Mouse (Mus musculus) midbrain, embryonic 12.5 days (tissue): ENCODE data around the gene Ccdc155. TPM values are rescaled to one million over a fixed set of nuclear protein-coding genes. Genes with fewer than 3 reads are reported as not detected.

Experiments
- ATAC-seq: fragments of 200-750 bp; cut with Nextera tagmentation; 2 replicates; pipeline ENCODE4 v1.8.0; 2017; ENCODE audit warnings: low read depth, moderate TSS enrichment, moderate library complexity; ENCODE audit not compliant: low FRiP score
- H3K27ac ChIP-seq: fragments of 300-500 bp; sonication (generic); replicated peaks from 2 replicates; pipeline ENCODE4 v1.5.1; 2016; ENCODE audit warnings: mild to moderate bottlenecking
- H3K27me3 ChIP-seq: fragments of 300-500 bp; sonication (generic); 2 replicates; pipeline ENCODE4 v1.6.1; 2016; ENCODE audit warnings: mild to moderate bottlenecking
- H3K36me3 ChIP-seq: fragments of 300-500 bp; sonication (generic); 2 replicates; pipeline ENCODE4 v1.6.1; 2016
- H3K4me1 ChIP-seq: fragments of 300-500 bp; sonication (generic); 2 replicates; pipeline ENCODE4 v1.6.1; 2016
- H3K4me2 ChIP-seq: fragments of 300-500 bp; sonication (generic); replicated peaks from 2 replicates; pipeline ENCODE4 v1.6.1; 2016; ENCODE audit warnings: mild to moderate bottlenecking, moderate library complexity
- H3K4me3 ChIP-seq: fragments of 300-500 bp; sonication (generic); 2 replicates; pipeline ENCODE4 v1.5.1; 2016; ENCODE audit warnings: mild to moderate bottlenecking
- H3K9ac ChIP-seq: fragments of 300-500 bp; sonication (generic); replicated peaks from 2 replicates; pipeline ENCODE4 v1.6.1; 2016; ENCODE audit warnings: mild to moderate bottlenecking, moderate library complexity
- H3K9me3 ChIP-seq: fragments of 300-500 bp; sonication (generic); 2 replicates; pipeline ENCODE4 v1.6.1; 2016; ENCODE audit warnings: mild to moderate bottlenecking
- WGBS: fragments of 180-500 bp; shearing (Covaris S2); methylation state at CpG from one replicate; pipeline ENCODE4 v1.1.7; 2016; 5-methylcytosine and 5-hydroxymethylcytosine counted together
- polyA plus RNA-seq: library from polyadenylated mRNA; unstranded; fragments of >200 nt; fragmentation: Nextera tagmentation; extraction: Ambion mirVana; gene quantifications from 2 replicates; pipeline ENCODE4 v1.2.1, GENCODE M21; 2016

Gene Ccdc155
- polyA plus RNA-seq, 1 experiment from 2014 or later = 0.63 TPM

- H3K27me3 ChIP-seq = no peaks in the 10 kb centered on the region
- peaks cover 24% of the 10 kb centered on the region for H3K36me3 ChIP-seq
- H3K4me2 ChIP-seq = no peak overlapping the region
- ATAC-seq = no peak
- 65% methylated on average over 4 of the region's 4 CpGs for WGBS
- peaks cover 14% of the 10 kb centered on the region for H3K4me1 ChIP-seq
- no peak overlapping the region for H3K27ac ChIP-seq
- H3K4me3 ChIP-seq = no peak overlapping the region
- 0 out of 2 replicates have a peak overlapping the region, but pooled peaks have one; percentile 11 for H3K9ac ChIP-seq
- no peaks in the 10 kb centered on the region for H3K9me3 ChIP-seq
Observed at GRCm38 (mm10) chr7:45148534-45149098, 56.1 kb downstream of the Ccdc155 start.

- no peak for ATAC-seq
- Histone ChIP-seq H3K27me3 (no peaks in the 10 kb centered on the region), H3K4me2 (no peak overlapping the region), H3K4me3 (no peak overlapping the region), H3K36me3 (peaks cover 30% of the 10 kb centered on the region), H3K9me3 (no peaks in the 10 kb centered on the region), H3K4me1 (peaks cover 9% of the 10 kb centered on the region; the same call in 1 of the 2 replicates), H3K9ac (no peak overlapping the region), H3K27ac (no peak overlapping the region)
- 94% methylated on average over 11 of the region's 11 CpGs for WGBS
Observed at GRCm38 (mm10) chr7:45147899-45148298, 56.8 kb downstream of the Ccdc155 start.

- no peak overlapping the region for H3K4me3 ChIP-seq
- no peaks in the 10 kb centered on the region for H3K27me3 ChIP-seq
- peaks cover 36% of the 10 kb centered on the region for H3K36me3 ChIP-seq
- no peak for ATAC-seq
- 95% methylated on average over 11 of the region's 11 CpGs for WGBS
- H3K4me1 ChIP-seq = peaks cover 9% of the 10 kb centered on the region; the same call in 1 of the 2 replicates
- H3K9ac ChIP-seq = no peak overlapping the region
- H3K9me3 ChIP-seq = no peaks in the 10 kb centered on the region
- H3K4me2 ChIP-seq = no peak overlapping the region
- no peak overlapping the region for H3K27ac ChIP-seq
Observed at GRCm38 (mm10) chr7:45147267-45147666, 57.4 kb downstream of the Ccdc155 start.

GRCm38 (mm10) chr7:45145460-45145859 is 59.2 kb downstream of the Ccdc155 start:
- 96% methylated on average over 8 of the region's 8 CpGs for WGBS
- H3K4me3 ChIP-seq = no peak overlapping the region
- no peak overlapping the region for H3K27ac ChIP-seq
- no peak overlapping the region for H3K4me2 ChIP-seq
- no peaks in the 10 kb centered on the region for H3K27me3 ChIP-seq
- H3K9me3 ChIP-seq = no peaks in the 10 kb centered on the region
- H3K4me1 ChIP-seq = peaks cover 4% of the 10 kb centered on the region; the same call in 1 of the 2 replicates
- no peak for ATAC-seq
- 0 out of 2 replicates have a peak overlapping the region, but pooled peaks have one; percentile 7 for H3K9ac ChIP-seq
- peaks cover 48% of the 10 kb centered on the region for H3K36me3 ChIP-seq

GRCm38 (mm10) chr7:45144368-45145174 is 60.1 kb downstream of the Ccdc155 start:
- Histone ChIP-seq H3K27me3 (no peaks in the 10 kb centered on the region), H3K9me3 (no peaks in the 10 kb centered on the region), H3K4me3 (no peak overlapping the region), H3K36me3 (peaks cover 48% of the 10 kb centered on the region), H3K27ac (no peak overlapping the region), H3K4me1 (peaks cover 1% of the 10 kb centered on the region; the same call in 1 of the 2 replicates), H3K9ac (no peak overlapping the region), H3K4me2 (no peak overlapping the region)
- ATAC-seq = no peak
- 90% methylated on average over 13 of the region's 13 CpGs for WGBS

GRCm38 (mm10) chr7:45141914-45142313 is 62.8 kb downstream of the Ccdc155 start:
- no peak overlapping the region for H3K27ac ChIP-seq
- no peaks in the 10 kb centered on the region for H3K4me1 ChIP-seq
- no peak overlapping the region for H3K4me2 ChIP-seq
- H3K36me3 ChIP-seq = peaks cover 48% of the 10 kb centered on the region
- H3K27me3 ChIP-seq = peaks cover 8% of the 10 kb centered on the region
- no peaks in the 10 kb centered on the region for H3K9me3 ChIP-seq
- no peak overlapping the region for H3K9ac ChIP-seq
- no peak overlapping the region for H3K4me3 ChIP-seq
- ATAC-seq = no peak
- WGBS = 86% methylated on average over 5 of the region's 5 CpGs

- WGBS = 85% methylated on average over 3 of the region's 3 CpGs
- ATAC-seq = no peak
- 0 out of 2 replicates have a peak, but pooled peaks cover 2% of the 10 kb centered on the region for H3K4me1 ChIP-seq
- H3K4me3 ChIP-seq = no peak overlapping the region
- H3K36me3 ChIP-seq = peaks cover 48% of the 10 kb centered on the region
- H3K27me3 ChIP-seq = peaks cover 9% of the 10 kb centered on the region
- H3K9ac ChIP-seq = no peak overlapping the region; the same call in 1 of the 2 replicates
- H3K27ac ChIP-seq = no peak overlapping the region
- H3K4me2 ChIP-seq = no peak overlapping the region
- no peaks in the 10 kb centered on the region for H3K9me3 ChIP-seq
Observed at GRCm38 (mm10) chr7:45141319-45141718, 63.4 kb downstream of the Ccdc155 start.

- Histone ChIP-seq H3K4me2 (no peak overlapping the region), H3K4me3 (no peak overlapping the region), H3K4me1 (peaks cover 10% of the 10 kb centered on the region; the same call in 1 of the 2 replicates), H3K36me3 (peaks cover 39% of the 10 kb centered on the region), H3K9me3 (no peaks in the 10 kb centered on the region), H3K27ac (no peak overlapping the region), H3K9ac (no peak overlapping the region), H3K27me3 (peaks cover 20% of the 10 kb centered on the region)
- WGBS = 86% methylated on average over 8 of the region's 8 CpGs
- no peak for ATAC-seq
Observed at GRCm38 (mm10) chr7:45139904-45140723, 64.6 kb downstream of the Ccdc155 start.

- no peaks in the 10 kb centered on the region for H3K9me3 ChIP-seq
Observed at GRCm38 (mm10) chr7:45138403-45138802, 66.3 kb downstream of the Ccdc155 start.

GRCm38 (mm10) chr7:45137171-45138006 is 67.3 kb downstream of the Ccdc155 start:
- Histone ChIP-seq H3K4me2 (no peak overlapping the region), H3K36me3 (peaks cover 13% of the 10 kb centered on the region), H3K4me3 (no peak overlapping the region), H3K4me1 (peaks cover 10% of the 10 kb centered on the region; the same call in 1 of the 2 replicates), H3K9ac (no peak overlapping the region), H3K27ac (no peak overlapping the region), H3K9me3 (0 out of 2 replicates have a peak, but pooled peaks cover 2% of the 10 kb centered on the region), H3K27me3 (peaks cover 34% of the 10 kb centered on the region)
- ATAC-seq = no peak
- WGBS = 89% methylated on average over 12 of the region's 12 CpGs

More at GRCm38 (mm10) chr7:45138403-45138802, 66.3 kb downstream of the Ccdc155 start:
- H3K4me1 ChIP-seq = peaks cover 10% of the 10 kb centered on the region; the same call in 1 of the 2 replicates
- H3K4me3 ChIP-seq = no peak overlapping the region
- WGBS = 85% methylated on average over 1 of the region's 1 CpGs
- H3K27me3 ChIP-seq = peaks cover 34% of the 10 kb centered on the region
- no peak for ATAC-seq
- H3K27ac ChIP-seq = no peak overlapping the region
- no peak overlapping the region for H3K4me2 ChIP-seq
- H3K36me3 ChIP-seq = peaks cover 22% of the 10 kb centered on the region
- no peak overlapping the region for H3K9ac ChIP-seq
